Mouse (Mus musculus): ENCODE data around the gene Kcnk13.

Kcnk13 gene

DNA sequence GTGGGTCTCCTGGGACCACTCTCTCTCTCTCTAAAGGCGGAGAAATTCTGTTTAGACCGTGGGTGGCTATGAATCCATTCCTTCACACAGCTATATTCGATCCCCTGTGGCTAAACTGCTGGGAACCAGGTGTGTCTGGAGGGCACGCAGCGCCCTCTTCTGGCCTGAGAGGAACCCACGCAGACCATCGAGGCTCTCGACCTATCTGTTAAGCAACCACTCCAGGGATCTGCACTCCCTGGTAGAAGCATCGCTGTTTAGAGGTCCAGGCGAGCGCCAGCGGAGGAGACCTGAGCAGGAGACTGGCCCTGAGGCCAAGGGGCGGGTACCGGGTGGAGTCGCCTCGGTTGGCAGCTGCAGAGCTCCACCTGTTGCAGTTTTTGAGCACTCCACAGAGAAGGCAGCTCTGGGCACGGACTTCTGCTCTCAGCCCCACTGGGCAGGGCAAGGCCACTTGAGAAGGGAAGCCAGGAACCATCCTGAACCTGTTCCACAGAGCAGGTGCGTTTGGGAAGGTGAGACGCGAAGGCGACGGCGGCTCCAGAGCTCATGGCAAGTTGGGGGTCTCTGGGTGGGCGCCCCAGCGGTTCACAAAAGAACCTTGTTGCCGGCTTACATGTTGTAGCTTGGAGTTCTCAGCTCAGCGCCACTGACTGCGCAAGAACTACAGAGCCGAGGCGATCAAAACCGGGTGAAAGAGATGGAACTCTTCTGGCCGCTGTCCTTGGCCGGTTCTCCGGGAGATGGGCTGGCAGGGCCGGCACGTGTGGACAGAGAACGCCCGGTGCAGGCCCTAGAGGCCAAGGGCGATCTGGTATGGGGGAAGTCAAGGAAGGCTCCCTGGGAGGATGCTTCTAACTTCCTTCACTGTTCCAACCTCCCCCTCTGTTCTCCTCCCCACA is at the start of gene Kcnk13:
TSS of gene Kcnk13 (plus strand) at position 199 of the 902 bp plus-strand sequence.
- DNase-seq, result peak; percentile 73 to 76

DNA sequence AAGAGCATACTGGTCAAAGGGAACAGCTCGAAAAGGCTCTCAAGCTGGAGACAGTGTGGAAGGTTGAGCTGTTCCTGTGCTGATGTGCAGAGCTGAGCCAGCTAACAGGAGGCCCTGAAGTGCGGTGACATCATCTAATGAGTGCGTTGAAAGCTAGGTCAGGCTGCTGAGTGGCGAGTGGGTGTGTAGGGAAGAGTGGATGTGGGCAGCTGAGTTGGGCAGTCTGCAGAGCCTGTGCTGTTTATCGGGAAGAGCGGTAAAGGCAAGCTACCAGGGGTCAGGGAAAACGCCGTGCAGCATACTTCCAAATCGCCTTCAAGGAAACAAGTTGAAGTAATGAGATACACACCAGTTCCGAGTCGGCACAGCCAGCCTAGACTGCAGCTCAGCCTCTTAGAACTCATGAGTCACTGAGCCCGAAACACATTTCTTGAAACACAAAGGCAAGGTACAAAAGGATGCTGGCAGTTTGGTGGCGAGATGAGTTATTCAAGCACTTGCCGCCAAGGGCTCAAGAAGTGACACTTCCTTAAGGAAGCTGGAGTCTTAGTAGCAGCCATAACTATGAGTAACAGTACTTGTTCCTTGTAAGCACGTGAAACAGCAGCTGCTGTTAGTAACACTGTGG is 46.4 kb upstream of the Kcnk13 start:
- DNase-seq, result no peak

DNA sequence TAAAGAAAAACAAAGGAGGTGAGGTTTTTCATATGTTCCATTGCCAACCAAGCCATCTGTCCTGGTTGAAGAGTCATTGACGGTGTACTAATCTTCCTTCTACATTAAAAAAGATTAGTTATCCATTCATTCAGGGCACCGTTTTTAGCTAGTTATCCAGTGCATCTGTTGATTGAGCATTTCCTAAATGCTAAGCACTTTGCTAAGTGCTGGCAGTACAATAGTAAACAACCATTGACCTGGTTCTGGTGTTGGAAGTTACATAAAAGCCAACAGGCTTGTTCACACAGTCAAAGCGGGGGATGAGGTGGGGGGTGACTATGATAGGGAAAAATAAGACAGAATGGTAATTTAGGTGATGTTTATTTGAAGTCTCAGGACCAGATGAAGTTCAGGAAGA is 44.7 kb upstream of the Kcnk13 start:
- no peak for DNase-seq

DNA sequence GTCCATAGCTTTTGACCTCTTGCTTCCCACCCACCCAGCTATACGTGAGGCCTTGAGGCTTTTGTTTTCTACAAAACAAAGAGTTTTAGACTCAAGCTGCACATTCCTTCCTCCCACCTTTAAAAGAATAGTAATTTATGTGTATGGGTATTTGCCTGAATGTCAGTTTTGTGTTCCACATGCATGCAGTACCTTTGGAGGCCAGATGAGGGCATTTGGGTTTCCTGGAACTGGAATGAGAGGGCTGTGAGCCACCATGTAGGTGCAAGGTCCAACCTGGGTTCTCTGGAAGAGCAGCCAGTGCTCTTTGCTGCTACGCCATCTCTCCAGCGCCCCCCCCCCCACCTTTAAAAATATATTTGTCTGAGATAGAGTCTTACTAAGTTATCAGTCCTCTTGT is 43.3 kb upstream of the Kcnk13 start:
- no peak for DNase-seq

DNA sequence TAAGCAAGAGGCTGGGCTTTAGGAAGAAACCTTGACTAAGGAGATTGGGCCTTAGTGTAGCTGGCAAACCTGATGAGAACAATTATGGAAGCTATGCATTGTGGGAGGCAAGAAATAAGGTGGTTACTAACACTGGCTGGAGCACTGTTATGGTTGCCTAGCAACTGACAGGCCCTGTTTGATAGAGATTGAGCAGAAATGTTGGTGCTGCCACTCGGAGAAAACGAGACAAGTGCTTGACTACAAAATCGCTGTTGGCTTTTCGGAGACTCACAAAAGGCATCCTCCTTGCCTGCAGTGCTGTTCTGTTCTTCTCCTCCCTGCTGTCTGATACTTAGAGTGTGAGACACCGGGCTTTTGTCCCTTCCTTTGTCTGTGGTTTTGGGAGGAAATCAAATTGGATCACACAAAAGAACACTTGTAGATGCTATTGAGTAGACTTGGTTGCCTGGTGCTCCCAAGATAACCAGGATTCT is 41.1 kb upstream of the Kcnk13 start:
- DNase-seq, result no peak

DNA sequence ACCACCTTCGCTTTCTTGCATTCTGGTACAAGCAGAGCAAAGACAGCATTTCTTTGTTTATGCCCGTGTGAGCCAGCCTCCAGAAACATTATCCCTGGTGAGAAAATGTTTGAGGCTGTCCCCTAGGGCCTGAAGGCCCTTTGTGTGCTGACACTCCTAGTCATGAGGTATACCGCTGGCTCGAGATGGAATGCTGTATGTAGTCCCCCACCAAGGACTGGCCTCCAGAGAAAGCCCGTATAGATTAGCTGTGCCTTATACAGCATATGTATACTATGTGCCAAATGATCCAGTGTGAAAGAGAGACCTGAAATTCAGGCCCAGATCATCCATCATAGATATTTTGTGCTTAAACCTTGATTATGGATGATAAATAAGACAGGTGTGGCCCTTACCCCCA is 40.6 kb upstream of the Kcnk13 start:
- no peak for DNase-seq

DNA sequence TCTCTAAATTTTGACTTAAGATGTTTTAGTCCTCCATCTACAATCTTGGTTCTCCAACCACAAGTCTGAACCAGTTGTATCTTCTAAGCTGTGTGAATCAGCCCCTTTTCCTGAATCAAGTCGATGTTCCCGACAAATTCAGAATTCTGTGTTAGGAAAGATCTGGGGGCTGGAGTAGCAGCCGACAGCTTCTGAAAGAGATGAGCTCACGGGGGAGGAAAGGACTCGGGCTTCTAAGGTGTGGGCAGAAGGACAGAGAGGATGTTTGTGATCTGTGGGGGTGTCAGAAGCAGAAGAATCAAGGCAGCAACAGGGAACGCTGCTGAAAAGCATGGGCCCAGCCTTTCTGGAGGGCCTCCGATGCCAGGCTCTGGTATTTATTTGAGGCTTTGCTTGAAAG is 36.0 kb upstream of the Kcnk13 start:
- DNase-seq, result no peak

DNA sequence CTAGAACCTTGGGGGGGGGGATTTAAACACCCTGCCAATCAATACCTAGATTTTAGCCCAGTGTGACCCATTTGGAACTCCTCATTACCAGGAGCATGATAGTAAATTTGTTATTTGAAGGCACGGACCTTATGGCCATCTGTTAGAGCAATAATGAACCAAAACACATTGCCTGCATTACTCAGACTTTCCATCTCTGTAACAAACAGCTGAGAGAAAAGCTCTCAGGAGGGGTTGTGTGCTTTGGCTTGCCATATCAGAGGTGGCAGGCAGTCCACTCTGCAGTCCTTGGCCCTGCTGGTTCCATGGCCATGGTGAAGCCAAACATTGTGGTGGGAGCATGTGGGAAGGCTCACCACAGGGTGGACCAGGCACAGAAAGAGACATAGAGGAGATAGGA is 35.1 kb upstream of the Kcnk13 start:
- no peak for DNase-seq

DNA sequence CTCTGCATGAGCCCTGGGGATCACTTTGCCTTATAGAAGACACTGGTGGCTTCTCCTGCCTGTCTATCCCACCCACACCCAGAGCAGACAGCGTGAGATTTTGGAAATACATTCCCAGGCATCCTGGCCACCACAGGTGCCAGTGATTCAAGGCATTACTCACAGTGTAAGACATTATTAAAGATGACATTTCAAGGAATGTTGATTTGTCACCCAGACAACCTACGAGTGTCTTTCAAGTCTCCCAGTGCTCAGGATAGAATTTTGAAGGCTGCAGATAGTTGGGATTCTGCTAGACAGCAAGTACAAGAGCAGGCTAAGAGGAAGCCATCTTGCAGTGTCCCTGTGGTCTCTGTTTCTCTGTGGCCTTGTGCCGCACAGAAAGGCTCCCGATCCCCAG is 32.1 kb upstream of the Kcnk13 start:
- DNase-seq, result no peak

DNA sequence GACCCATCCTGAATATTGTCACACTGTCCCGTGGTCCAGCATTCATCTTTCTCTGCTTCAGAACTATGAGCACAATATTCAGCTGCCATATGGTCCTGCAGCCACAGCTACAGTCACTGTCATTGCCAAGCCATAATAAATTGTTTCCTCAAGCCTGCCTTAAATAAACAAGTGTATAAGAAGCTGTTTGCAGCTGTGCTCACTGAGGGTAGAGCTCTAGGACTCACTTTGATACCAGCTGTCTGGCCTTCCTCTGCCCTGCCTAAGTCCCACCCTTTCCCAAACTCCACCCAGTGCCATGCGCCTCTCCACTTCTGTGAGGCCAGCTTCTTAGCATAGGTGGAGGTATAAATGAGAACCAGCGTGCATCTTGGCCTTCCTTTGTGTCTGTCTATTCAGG is 30.7 kb upstream of the Kcnk13 start:
- DNase-seq, result no peak

DNA sequence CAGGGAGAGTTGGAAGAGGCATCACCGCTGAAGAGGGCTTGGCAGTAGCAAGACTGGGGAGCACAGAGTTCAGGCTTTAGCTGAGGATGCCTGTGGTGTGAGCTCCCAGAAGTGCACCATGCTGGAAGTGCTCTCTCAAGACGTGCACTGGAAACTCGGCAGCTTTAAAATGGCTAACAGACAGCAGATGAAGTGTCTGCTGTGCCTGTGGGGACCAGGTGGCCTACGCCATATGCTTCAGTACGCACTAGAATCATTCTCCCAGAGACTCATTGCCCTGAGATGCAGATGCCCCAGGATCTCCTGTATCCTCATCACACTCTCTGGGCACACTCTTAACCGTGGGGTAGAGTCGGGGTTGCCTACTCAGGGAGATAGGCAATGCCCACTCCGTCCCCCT is 28.9 kb upstream of the Kcnk13 start:
- no peak for DNase-seq

DNA sequence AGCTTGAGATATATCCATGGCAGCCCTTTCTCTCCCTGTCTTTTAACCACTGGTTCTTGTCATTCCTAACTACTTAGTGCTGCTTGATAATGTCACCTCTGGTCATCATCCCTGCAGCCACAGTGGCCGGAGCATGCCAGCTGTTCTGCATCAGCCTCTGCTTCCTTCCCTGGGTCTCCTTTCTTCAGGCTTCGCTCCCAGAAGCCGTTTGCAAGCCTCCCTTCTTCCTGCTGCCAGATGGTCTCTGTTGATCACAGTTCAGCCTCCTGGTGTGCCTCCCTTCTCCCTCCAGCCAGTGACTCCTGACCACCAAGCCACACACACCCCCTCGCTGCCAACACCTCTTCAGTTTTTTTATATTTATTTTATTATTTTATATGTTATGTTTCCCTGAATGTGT is 25.8 kb upstream of the Kcnk13 start:
- peak; percentile 70 to 92 for DNase-seq

DNA sequence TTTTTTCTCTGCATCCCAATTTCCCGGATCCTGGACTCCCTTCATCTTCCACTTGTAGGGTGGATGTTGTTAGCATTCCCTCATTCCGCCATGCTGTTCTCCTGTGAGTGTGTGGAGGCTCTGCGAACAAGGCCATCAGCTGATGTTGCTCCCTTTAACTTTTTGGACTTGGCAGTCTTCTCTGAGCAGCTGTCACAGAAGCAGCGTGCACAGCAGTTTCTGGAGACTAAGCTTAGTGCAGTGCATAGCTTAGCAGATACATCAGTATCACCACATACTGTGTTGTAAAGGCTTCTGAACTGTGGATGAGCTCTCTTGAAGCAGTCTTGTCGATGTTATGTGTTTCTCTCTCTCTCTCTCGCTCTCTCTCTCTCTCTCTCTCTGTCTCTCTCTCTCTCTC is 25.1 kb upstream of the Kcnk13 start:
- peak in 1 of 2 experiments; percentile 57 for DNase-seq

DNA sequence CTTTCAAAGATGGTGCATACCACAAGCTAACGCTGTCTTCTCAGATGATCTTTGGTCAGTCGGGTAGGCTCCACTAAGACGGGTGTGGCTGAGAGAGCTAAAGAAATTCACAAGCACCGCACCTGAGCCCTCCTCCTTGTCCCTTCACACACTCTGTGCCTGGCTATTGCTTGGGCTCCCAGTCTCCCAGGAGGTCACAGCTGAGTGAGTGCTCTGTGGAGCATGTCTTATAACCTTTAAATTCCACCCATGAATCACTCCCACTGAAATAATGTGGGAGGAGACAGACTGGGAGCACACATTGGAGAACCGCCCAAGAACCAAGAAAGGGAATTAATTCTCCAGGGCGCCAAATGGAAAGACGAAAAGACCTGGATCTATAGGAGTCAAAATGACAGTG is 23.6 kb upstream of the Kcnk13 start:
- no peak for DNase-seq

DNA sequence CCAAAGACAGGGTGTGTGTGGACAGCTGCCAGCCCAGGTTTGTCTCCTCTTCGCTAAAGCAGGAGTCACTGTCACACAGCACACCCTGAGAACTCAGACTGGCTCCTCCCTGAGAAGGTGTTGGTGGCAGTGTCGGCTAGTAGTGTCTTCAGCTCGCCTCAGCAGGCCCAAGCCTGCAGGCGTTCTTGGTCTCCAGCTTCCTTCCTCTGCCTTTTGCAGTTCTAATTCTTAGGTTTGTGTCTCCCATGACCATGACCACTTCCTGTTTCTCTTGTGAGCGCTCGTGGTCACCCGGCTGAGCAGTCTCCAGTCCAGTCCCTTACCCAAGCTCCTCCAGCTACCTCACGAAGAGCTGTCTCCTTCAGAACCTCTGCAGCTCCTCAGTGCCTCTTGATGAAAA is 21.9 kb upstream of the Kcnk13 start:
- peak in 1 of 2 experiments; percentile 32 for DNase-seq

DNA sequence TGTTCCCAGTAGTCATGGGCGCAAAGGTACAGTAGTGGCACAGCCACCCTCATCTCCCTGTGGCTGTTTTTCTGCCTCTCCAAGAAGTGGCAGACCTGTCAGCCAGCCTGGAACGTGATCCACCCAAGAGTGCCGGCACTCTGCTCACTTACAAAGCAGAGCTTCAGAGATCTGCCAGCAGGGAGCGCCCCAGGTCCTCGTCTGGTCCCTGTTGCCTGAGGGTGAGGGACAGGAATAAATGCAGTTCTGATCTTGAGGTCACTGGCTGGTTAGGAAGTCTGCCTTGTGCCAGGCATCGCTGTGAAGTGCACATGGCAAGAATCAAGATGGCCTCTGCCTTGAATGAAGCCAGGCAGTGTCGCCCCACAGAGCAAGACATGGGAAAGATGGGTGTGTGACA is 11.4 kb upstream of the Kcnk13 start:
- DNase-seq, result peak; percentile 60 to 63

DNA sequence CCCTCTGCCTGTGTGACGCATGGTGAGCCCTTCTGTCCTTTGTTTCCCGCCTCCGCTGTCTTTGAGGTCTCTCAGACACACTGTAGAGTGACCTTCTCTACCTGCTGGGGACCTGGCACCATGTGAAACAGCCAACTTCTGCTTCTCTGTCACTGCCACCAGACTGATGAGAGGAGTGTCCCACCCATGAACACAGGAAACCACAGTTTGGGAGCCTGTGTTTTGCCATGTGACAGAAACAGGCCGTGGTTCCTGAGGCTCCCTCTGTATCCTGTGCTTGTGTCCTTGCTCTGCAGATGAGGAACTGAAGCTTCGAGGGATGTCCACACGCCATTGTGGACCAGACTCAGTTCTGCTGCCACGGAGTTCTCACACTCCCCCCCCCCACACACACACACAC is 7.9 kb upstream of the Kcnk13 start:
- DNase-seq, result peak in 1 of 2 experiments; percentile 14

DNA sequence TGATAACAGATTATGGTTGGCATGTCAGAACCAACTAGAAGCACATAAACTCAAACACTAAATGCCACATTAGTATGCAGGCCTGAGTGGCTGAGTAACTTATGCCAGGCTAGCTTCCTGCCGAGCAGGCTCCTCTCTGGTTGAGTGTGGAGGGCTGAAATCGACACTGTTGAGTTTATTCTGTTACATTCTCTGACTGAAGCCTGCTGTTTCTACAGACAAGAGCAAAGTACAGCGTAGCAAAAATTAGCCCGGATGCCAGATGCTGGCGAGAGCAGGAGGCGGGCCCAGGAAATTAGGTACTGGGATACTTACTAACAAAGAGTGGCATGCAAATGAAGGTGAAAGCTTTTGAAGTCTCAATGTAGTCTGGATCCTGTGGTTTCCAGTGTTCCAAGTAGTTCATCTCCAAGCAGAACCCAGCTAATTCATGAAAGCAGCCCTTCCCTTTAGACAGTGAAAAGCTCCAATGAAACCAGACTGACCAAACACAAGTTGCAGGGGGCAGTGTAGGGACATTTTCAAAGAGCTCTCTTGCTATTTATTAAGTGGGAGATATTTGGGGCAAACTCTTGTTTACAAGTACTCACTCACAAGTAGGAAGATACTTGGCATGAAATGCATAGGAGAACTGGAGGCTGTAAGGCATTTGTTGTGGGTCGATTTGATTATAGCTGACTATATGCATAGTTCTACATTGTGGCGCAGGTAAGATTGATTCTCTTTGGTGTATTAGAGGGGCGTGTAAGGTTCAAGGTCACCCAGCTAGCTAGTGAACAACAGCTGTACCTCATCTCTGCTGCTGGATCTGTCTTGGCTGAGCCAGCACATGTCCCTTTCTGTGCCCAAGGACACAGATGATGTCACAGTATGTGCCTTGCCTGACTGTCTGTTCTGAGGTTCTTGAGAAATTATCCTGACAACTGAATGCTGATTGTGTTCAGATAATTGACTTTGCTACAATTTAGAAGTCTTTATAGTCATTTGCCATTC is 5.9 kb upstream of the Kcnk13 start:
- DNase-seq, result no peak

DNA sequence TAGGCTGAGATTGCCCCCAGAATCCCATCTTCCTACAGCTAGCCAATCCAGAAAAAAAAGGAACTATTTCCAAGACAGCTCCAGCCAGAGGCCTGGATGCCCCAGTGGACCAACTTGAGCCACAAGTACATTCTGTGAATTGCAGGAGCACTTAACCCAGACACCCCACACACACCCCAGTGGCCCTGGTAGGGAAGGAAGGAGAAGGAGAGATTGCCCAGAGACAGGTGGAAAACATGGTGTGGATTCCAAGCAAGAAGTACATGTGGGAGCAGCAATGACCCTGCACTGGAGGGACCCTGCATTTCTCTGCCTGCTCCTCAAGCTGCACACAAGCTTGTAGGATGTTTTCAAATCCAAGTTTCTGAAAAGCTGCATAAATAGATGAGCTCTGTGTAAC is 5.0 kb upstream of the Kcnk13 start:
- DNase-seq, result no peak

DNA sequence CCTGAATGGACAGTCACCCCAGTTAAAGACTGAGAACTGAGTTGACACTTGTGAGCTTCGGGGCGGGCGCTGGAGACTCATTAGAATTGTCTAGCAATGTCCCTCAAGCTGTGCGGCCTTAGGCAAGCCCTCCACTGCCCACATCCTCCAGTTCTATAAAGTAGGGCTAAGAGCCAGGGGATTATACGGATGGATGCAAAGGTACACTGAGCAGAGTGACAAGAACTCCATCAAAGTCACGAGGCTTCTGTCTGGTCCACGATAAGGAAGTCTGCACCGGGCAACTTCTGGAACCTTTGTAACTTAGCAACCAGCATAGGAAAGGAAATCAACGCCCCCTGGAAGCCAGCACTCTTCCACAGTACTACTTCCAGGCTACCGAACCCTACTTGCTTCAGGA is 4.4 kb upstream of the Kcnk13 start:
- no peak for DNase-seq

DNA sequence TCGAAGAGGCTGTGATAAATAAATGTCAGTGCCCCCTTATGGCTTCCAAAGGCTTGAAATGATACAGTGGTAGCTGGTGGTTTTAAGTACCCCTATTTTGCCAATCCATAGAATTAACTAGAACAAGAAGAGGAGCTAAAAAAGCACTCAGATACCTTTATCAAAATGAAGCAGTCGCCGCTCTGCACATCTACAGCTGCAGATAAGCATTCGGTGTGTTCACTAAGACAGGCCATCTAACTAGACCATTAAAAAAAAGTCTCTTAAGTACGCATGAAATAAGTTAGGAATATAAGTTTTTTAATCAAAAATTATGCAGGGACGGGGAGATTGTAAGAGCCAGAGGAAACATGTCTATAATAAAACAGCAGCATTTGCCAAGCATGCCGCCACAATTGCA is 3.6 kb upstream of the Kcnk13 start:
- DNase-seq, result no peak

DNA sequence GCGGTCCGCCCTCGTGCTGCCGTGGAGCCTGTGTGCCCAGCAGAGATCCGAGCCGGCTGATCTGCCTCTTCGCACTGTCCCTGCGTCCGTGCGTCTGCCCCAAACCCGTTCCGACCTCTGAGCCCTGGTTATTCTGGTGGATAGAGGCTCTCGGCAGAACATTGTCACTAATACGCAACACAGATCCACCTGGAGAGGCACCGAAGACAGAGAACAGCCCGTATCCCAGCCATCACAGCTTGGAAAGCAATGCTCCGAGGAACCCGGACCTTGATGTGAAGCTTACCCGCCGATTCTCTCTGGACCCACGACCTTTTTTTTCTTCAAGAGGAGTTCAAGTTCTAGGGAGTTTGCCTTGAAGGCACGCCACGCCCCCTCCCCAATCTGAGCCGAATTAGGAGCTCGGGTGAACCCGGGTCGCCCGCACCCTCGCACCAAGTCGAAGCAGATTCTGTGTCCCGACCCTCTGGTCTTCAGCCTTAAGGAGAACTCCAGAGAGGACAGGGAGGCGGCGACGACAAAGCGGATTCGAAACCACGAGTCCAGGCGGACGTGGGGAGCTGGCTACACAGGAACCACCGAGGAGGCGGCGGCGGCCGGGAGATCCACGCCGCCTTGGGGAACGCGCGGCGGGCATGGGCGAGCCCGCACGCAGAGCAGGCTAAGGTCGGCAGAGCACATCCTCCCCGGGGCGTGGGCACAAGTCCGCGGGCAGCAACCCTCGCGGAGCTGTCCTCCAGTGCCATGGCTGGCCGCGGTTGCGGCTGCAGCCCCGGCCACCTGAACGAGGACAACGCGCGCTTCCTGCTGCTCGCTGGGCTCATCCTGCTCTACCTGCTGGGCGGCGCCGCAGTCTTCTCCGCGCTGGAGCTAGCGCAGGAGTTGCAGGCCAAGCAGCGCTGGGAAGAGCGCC is 1.2 kb downstream of the Kcnk13 start:
- peak; percentile 56 to 60 for DNase-seq

Measured in lung, postnatal 4 days (tissue).